Mouse (Mus musculus) embryonic facial prominence, embryonic 14.5 days (tissue): ENCODE measurements around the gene Slc25a24. TPM values are rescaled to one million over a fixed set of nuclear protein-coding genes. Genes with fewer than 3 reads are reported as not detected.

Experiments used
- ATAC-seq: fragments of 200-750 bp; cut with Nextera tagmentation; 2 replicates; pipeline ENCODE4 v1.8.0; 2017; ENCODE audit warnings: low read depth, moderate number of reproducible peaks, moderate TSS enrichment
- DNase-seq: peaks from one replicate; pipeline ENCODE4 v3.0.0-alpha.2; 2015; ENCODE audit warnings: low spot score
- H3K27ac ChIP-seq: fragments of 300-500 bp; sonication (generic); replicated peaks from 2 replicates; pipeline ENCODE4 v1.5.1; 2014; ENCODE audit warnings: low read depth, mild to moderate bottlenecking, low read length, moderate library complexity
- H3K27me3 ChIP-seq: fragments of 300-500 bp; sonication (generic); replicated peaks from 2 replicates; pipeline ENCODE4 v1.6.1; 2014; ENCODE audit warnings: low read length; ENCODE audit not compliant: control insufficient read depth, insufficient read depth
- H3K36me3 ChIP-seq: fragments of 300-500 bp; sonication (generic); 2 replicates; pipeline ENCODE4 v1.6.1; 2014; ENCODE audit warnings: low read length, mixed read lengths; ENCODE audit not compliant: control insufficient read depth, insufficient read depth
- H3K4me1 ChIP-seq: fragments of 300-500 bp; sonication (generic); 2 replicates; pipeline ENCODE4 v1.6.1; 2014; ENCODE audit warnings: antibody characterized with exemption, low read length; ENCODE audit not compliant: control insufficient read depth, insufficient read depth
- H3K4me2 ChIP-seq: fragments of 300-500 bp; sonication (generic); 2 replicates; pipeline ENCODE4 v1.6.1; 2014; ENCODE audit warnings: low read depth, mild to moderate bottlenecking, low read length, moderate library complexity, mixed read lengths
- H3K4me3 ChIP-seq: fragments of 300-500 bp; sonication (generic); 2 replicates; pipeline ENCODE4 v1.5.1; 2014; ENCODE audit warnings: low read depth, mild to moderate bottlenecking, low read length
- H3K9ac ChIP-seq: fragments of 300-500 bp; sonication (generic); 2 replicates; pipeline ENCODE4 v1.6.1; 2014; ENCODE audit warnings: low read depth, mild to moderate bottlenecking, low read length, moderate library complexity, mixed read lengths
- H3K9me3 ChIP-seq: fragments of 300-500 bp; sonication (generic); 2 replicates; pipeline ENCODE4 v1.6.1; 2016; ENCODE audit warnings: low read length; ENCODE audit not compliant: control insufficient read depth
- WGBS: fragments of 180-500 bp; shearing (Covaris S2); extraction: QIAGEN DNeasy Blood & Tissue Kit; methylation state at CpG from one replicate; pipeline ENCODE4 v1.1.7; 2014; 5-methylcytosine and 5-hydroxymethylcytosine counted together
- polyA plus RNA-seq: library from polyadenylated mRNA; unstranded; fragments of >200 nt; fragmentation: Nextera tagmentation; extraction: Ambion mirVana; gene quantifications from 2 replicates; pipeline ENCODE4 v1.2.1, GENCODE M21; 2014

Gene Slc25a24
- polyA plus RNA-seq, 1 experiment from 2014 or later = 47.1 TPM

DNA sequence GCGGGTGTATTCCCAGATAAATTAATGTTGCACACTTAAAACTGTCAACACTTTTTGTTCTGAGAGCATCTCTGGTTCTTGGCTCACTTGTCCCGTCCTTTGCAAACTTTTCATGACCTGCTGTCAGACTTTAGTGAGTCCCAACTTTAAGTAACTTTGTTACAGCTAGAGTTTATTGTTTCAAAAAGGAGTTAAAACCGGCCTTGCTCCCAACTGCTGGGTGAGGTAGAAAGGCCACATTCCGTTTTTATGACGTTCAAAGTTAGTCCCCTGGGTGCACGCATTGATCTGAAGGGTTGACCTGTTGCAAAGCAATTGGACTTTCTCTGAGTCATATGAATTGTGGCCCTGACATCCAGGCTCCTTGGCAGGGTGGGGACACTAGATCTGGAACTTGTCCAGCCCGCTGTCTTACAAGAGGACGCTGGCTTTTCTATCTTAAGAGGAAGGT is 607 bp downstream of the Slc25a24 start:
- DNase-seq (peak; percentile 55), ATAC-seq (no peak)
- Histone ChIP-seq H3K27ac (peak overlapping the region; percentile 91), H3K27me3 (no peaks in the 10 kb centered on the region), H3K9ac (peak overlapping the region; percentile 95), H3K4me2 (peak overlapping the region; percentile 60), H3K36me3 (peaks cover 11% of the 10 kb centered on the region; the same call in 1 of the 2 replicates), H3K4me1 (peaks cover 13% of the 10 kb centered on the region; the same call in 1 of the 2 replicates), H3K9me3 (no peaks in the 10 kb centered on the region), H3K4me3 (peak overlapping the region; percentile 86)
- 7% methylated on average over 8 of the region's 8 CpGs for WGBS

- Histone ChIP-seq H3K9me3 (no peaks in the 10 kb centered on the region), H3K4me3 (peak overlapping the region; percentile 86), H3K27ac (peak overlapping the region; percentile 91; the same call in 1 of the 2 replicates), H3K9ac (peak overlapping the region; percentile 95; the same call in 1 of the 2 replicates), H3K36me3 (peaks cover 11% of the 10 kb centered on the region; the same call in 1 of the 2 replicates), H3K4me2 (peak overlapping the region; percentile 60), H3K27me3 (no peaks in the 10 kb centered on the region), H3K4me1 (peaks cover 13% of the 10 kb centered on the region; the same call in 1 of the 2 replicates)
- 26% methylated on average over 4 of the region's 4 CpGs for WGBS
- DNase-seq (no peak), ATAC-seq (no peak)
Measured at GRCm38 (mm10) chr3:109124091-109124490, 1.1 kb downstream of the Slc25a24 start.

- ATAC-seq (no peak), DNase-seq (peak; percentile 57)
- Histone ChIP-seq H3K36me3 (peaks cover 12% of the 10 kb centered on the region; the same call in 1 of the 2 replicates), H3K4me2 (no peak overlapping the region), H3K4me1 (peaks cover 13% of the 10 kb centered on the region; the same call in 1 of the 2 replicates), H3K27me3 (no peaks in the 10 kb centered on the region), H3K4me3 (no peak overlapping the region), H3K9ac (no peak overlapping the region), H3K27ac (no peak overlapping the region), H3K9me3 (no peaks in the 10 kb centered on the region)
- 68% methylated on average over 6 of the region's 6 CpGs for WGBS
Measured at GRCm38 (mm10) chr3:109125531-109125930, 2.6 kb downstream of the Slc25a24 start.

DNA sequence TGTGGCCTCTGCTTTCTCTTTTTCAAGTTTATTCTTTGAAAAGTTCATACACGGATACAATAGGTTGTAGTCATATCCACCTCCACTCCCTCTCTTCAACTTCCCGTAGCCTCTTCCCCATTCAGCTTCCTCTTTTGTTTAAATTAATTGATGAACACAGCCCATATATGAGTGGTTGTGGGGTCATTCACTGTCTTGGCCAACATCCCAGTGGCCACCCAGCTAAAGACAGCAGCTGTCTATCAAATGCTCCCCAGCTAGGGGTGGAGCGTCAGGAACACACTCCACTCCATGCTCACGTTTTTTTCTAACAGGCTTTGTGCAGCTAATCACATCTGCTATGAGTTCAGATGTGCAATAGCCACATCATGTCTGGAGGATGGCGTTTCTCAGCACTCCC is 6.8 kb downstream of the Slc25a24 start:
- Histone ChIP-seq H3K9ac (no peak overlapping the region), H3K36me3 (peaks cover 38% of the 10 kb centered on the region; the same call in 1 of the 2 replicates), H3K4me1 (0 out of 2 replicates have a peak, but pooled peaks cover 7% of the 10 kb centered on the region), H3K9me3 (peaks cover 6% of the 10 kb centered on the region; the same call in 1 of the 2 replicates), H3K27me3 (no peaks in the 10 kb centered on the region), H3K4me2 (no peak overlapping the region), H3K4me3 (no peak overlapping the region), H3K27ac (no peak overlapping the region)
- 72% methylated on average over 5 of the region's 5 CpGs for WGBS
- ATAC-seq (no peak), DNase-seq (no peak)

- Histone ChIP-seq H3K27me3 (no peaks in the 10 kb centered on the region), H3K36me3 (peaks cover 38% of the 10 kb centered on the region), H3K4me2 (no peak overlapping the region), H3K9me3 (peaks cover 6% of the 10 kb centered on the region; the same call in 1 of the 2 replicates), H3K27ac (no peak overlapping the region), H3K9ac (no peak overlapping the region), H3K4me1 (no peaks in the 10 kb centered on the region), H3K4me3 (no peak overlapping the region)
- WGBS = 91% methylated on average over 4 of the region's 4 CpGs
- no peak for DNase-seq
- no peak for ATAC-seq
Measured at GRCm38 (mm10) chr3:109132966-109133365, 10.0 kb downstream of the Slc25a24 start.

DNA sequence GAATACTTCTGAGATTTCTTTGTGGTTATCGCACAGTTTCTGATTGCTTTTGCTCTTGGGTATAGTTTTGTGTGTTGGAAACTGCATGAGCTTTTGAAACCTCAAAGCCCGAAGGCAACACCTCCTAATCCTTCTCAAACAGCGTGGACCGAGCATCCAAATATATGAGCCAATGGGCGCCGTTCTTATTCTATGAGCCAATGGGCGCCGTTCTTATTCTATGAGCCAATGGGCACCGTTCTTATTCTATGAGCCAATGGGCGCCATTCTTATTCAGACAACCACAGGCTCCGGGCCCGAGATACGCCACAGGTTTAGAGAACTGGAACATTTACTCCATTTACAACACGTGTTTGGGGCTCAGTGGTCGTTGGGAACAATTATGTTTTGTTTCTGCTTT is 11.1 kb downstream of the Slc25a24 start:
- H3K27me3 ChIP-seq = no peaks in the 10 kb centered on the region
- 96% methylated on average over 15 of the region's 15 CpGs for whole genome bisulfite sequencing
- no peak overlapping the region for H3K27ac ChIP-seq
- peaks cover 6% of the 10 kb centered on the region; the same call in 1 of the 2 replicates for H3K9me3 ChIP-seq
- H3K4me2 ChIP-seq = no peak overlapping the region
- ATAC-seq (no peak), DNase-seq (no peak)
- H3K4me1 ChIP-seq = no peaks in the 10 kb centered on the region
- peaks cover 38% of the 10 kb centered on the region for H3K36me3 ChIP-seq
- H3K4me3 ChIP-seq = no peak overlapping the region
- H3K9ac ChIP-seq = no peak overlapping the region

DNA sequence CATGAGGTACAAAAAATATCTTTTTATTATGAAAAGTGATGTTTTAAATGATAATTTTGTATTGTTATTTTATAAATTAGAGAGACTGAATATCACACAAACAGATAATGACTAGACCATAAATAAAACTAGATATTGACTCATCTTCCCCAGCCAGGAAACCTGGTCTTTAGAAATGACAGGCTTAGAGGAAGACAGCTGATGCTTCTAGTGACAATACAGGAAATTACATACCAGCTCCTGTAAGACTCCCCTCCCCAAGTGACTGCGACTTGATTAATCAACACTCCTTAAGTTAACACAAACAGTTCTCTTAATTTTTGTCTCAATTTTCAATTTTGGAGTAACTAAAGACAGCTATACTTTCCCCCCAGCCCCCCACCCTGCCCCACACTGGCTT is 12.4 kb downstream of the Slc25a24 start:
- no peak overlapping the region for H3K4me2 ChIP-seq
- 84% methylated on average over 1 of the region's 1 CpGs for WGBS
- peaks cover 38% of the 10 kb centered on the region for H3K36me3 ChIP-seq
- no peak overlapping the region for H3K4me3 ChIP-seq
- H3K9ac ChIP-seq = no peak overlapping the region
- peaks cover 6% of the 10 kb centered on the region; the same call in 1 of the 2 replicates for H3K9me3 ChIP-seq
- ATAC-seq (no peak), DNase-seq (no peak)
- H3K27ac ChIP-seq = no peak overlapping the region
- H3K4me1 ChIP-seq = no peaks in the 10 kb centered on the region
- H3K27me3 ChIP-seq = no peaks in the 10 kb centered on the region

DNA sequence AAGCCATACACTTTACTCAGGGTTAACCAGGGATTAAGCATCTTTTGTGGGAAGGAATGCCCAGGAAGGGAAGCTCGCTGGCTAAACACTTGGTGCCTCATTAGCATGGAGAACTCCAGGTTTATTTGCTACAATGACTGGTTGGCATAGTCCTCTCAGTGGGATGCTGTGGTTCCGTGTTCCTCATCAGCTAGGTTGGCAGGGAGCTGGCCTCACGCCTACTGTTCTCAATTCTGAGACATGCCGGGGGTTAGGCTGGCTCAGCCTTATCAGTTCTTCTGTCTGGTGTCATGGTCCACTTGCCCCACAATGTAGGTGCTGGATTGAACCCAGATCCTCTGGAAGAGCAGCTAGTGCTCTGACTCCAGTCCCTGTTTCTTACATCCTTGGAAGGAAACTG is 29.6 kb downstream of the Slc25a24 start:
- no peaks in the 10 kb centered on the region for H3K9me3 ChIP-seq
- H3K4me3 ChIP-seq = no peak overlapping the region
- peaks cover 16% of the 10 kb centered on the region; the same call in 1 of the 2 replicates for H3K36me3 ChIP-seq
- no peak overlapping the region for H3K4me2 ChIP-seq
- DNase-seq (no peak), ATAC-seq (no peak)
- peaks cover 10% of the 10 kb centered on the region; the same call in 1 of the 2 replicates for H3K4me1 ChIP-seq
- no peak overlapping the region for H3K9ac ChIP-seq
- 84% methylated on average over 4 of the region's 4 CpGs for WGBS
- no peak overlapping the region for H3K27ac ChIP-seq
- no peaks in the 10 kb centered on the region for H3K27me3 ChIP-seq

DNA sequence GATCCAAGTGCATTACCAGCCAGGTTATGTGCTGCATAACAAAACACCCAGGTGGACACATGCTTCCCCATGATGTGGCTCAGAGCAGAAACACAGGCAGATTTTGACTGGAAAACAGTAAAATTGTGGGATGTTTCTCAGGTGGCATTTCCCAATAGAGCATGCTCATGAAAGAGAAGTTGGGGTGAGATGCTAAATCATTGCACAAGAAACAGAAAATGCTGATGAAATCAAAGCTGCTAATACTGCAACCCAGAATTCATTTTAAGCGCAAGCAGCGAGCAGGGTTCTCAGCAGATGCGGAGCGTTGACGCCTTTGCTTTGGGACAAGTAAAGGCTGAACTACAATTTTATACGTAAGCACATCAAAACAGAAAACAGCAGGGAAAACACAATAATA is 30.5 kb downstream of the Slc25a24 start:
- no peak for DNase-seq
- WGBS = 97% methylated on average over 6 of the region's 6 CpGs
- ATAC-seq = no peak

More for the DNA sequence above, 30.5 kb downstream of the Slc25a24 start:
- H3K27me3 ChIP-seq = no peaks in the 10 kb centered on the region
- peaks cover 10% of the 10 kb centered on the region; the same call in 1 of the 2 replicates for H3K4me1 ChIP-seq
- H3K27ac ChIP-seq = no peak overlapping the region
- H3K4me3 ChIP-seq = no peak overlapping the region
- peaks cover 16% of the 10 kb centered on the region; the same call in 1 of the 2 replicates for H3K36me3 ChIP-seq
- no peaks in the 10 kb centered on the region for H3K9me3 ChIP-seq
- no peak overlapping the region for H3K9ac ChIP-seq
- no peak overlapping the region for H3K4me2 ChIP-seq
